Mouse (Mus musculus) macrophage (primary cell): ENCODE results near the gene Crim1. TPM values are rescaled to one million over a fixed set of nuclear protein-coding genes. Genes with fewer than 3 reads are reported as not detected.

Experiments used
- H3K27ac ChIP-seq: fragments of 350-480 bp; formaldehyde crosslinking; 2 replicates; pipeline ENCODE4 v1.9.0; 2021
- H3K36me3 ChIP-seq: fragments of 350-480 bp; formaldehyde crosslinking; 2 replicates; pipeline ENCODE4 v1.9.0; 2021; ENCODE audit errors: inconsistent target
- H3K4me3 ChIP-seq: fragments of 350-480 bp; formaldehyde crosslinking; 2 replicates; pipeline ENCODE4 v1.9.0; 2021; ENCODE audit errors: inconsistent target
- H3K79me2 ChIP-seq: fragments of 350-480 bp; formaldehyde crosslinking; 2 replicates; pipeline ENCODE4 v1.9.0; 2021; ENCODE audit errors: inconsistent target
- WGBS: methylation state at CpG from one replicate; pipeline ENCODE4 v1.1.7; 2026; ENCODE audit warnings: inconsistent platforms; ENCODE audit not compliant: missing documents; 5-methylcytosine and 5-hydroxymethylcytosine counted together
- polyA plus RNA-seq: library from polyadenylated mRNA; stranded (reverse); fragments of 250-400 nt; gene quantifications from 3 replicates; pipeline ENCODE4 v1.2.4, GENCODE M21; 2018; ENCODE audit warnings: inconsistent platforms

Gene Crim1
- polyA plus RNA-seq, 1 experiment from 2014 or later = 1.9 TPM

DNA sequence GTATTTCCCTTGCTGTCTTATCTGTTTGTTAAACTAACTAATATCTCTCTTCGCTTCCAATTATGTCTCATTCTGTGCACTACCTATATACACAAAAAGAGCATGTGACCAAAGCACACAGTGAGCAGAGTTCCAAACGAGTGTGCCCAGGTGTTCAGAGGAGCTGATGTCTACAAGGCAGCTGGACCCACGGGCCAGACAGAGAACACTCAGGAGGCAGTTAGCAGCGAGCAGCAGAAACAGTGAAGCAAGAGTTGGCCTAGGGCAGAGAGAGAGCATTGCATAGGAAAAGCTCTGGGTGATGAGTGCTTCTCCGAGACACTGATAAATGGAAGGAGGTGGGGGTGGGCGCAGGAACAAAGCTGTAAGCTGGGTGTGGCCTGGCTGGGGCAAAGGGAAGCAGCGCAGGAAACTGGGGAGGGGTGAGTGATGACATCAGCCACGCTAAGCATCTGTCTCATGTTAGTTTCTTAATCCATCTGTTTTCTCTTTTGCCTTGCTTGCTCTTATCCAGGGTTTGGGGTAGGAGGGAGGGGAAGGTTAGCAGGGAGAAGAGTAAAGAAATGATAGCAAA, 99.0 kb downstream of the Crim1 start:
- Histone ChIP-seq H3K79me2 (no peaks in the 10 kb centered on the region), H3K27ac (no peak overlapping the region), H3K36me3 (no peaks in the 10 kb centered on the region), H3K4me3 (no peak overlapping the region)
- WGBS = 79% methylated on average over 8 of the region's 8 CpGs

DNA sequence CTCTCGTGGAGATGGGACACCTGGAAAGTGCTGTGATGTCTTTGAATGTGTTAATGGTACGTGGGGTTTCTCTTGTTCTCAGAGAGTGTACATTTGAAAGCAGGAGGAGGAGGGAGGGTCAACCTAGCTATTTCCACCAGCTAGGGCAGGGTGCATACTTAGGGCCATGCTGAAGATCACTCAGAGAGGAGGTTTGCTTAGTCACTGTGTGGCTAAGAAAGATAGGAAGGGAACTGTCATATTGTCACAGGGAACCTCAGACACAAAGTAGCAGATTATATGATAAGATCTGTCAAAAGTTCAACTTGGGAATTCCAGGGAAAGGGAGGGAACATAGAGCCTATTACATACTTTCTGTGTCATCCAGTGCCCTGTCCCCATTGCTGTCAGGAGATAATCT, 103.0 kb downstream of the Crim1 start:
- WGBS = 64% methylated on average over 2 of the region's 2 CpGs
- no peak overlapping the region for H3K4me3 ChIP-seq
- H3K27ac ChIP-seq = no peak overlapping the region
- no peaks in the 10 kb centered on the region for H3K36me3 ChIP-seq
- H3K79me2 ChIP-seq = no peaks in the 10 kb centered on the region

DNA sequence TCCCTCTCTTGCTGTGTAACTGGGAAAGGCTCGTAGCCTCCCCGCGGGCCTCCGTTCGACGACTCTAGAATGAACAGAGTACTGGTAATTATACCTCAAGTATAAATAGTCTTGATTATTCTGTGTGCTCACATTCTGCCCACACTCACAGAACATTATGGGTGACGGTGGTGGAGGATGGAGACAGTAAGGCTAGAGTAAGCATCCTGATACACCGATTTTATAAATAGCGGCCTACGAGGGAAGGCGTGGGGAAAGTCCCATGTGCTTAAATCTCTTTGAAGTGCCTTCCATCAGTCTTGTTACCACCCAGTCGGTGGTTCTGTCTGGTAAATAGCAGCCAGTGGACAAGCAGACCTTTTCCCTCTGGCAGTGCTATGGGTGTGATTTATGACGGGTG, 104.0 kb downstream of the Crim1 start:
- no peak overlapping the region for H3K27ac ChIP-seq
- no peaks in the 10 kb centered on the region for H3K36me3 ChIP-seq
- 96% methylated on average over 13 of the region's 13 CpGs for WGBS
- H3K4me3 ChIP-seq = no peak overlapping the region
- H3K79me2 ChIP-seq = no peaks in the 10 kb centered on the region

DNA sequence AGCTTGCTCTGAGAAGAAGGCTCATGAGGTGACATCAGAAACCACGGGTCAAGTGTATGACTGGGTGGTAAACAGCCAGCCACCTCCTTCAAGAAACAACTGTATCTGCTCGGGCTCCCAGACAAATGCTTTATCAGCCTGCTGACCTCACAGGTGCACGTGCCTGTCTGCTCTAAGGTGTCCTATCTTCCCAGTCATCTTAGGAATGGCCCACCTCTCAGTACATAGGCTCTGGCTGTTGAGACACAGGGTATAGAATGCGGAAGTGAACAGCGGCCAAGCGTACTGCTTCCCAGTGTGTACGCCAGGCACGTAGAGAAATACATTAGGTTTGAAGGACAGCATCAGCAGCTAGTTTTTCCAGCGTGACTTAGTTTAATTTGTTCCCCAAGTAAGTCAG, 106.4 kb downstream of the Crim1 start:
- Histone ChIP-seq H3K27ac (no peak overlapping the region), H3K36me3 (no peaks in the 10 kb centered on the region), H3K4me3 (no peak overlapping the region), H3K79me2 (no peaks in the 10 kb centered on the region)
- 96% methylated on average over 9 of the region's 9 CpGs for WGBS

DNA sequence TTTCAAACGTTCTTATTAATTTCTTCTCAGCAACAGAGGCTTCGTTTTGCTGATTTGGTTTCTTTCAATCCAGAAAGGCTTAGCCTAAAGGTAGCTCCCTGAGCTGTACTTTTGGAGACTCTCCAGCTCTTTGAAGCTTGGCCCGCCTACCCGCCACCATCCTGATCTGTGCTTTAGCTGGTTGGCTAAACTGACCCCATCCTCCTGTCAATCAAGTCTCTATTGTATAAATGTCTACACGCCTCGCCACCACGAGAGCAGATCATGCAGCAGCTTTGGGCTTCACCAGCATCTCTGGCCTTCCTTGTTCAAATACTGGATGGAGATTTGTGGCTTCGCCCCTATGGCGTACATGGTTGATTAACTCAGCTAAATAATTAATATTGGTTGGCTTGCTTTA, 108.2 kb downstream of the Crim1 start:
- 94% methylated on average over 9 of the region's 9 CpGs for WGBS
- Histone ChIP-seq H3K27ac (no peak overlapping the region), H3K79me2 (no peaks in the 10 kb centered on the region), H3K4me3 (no peak overlapping the region), H3K36me3 (no peaks in the 10 kb centered on the region)

DNA sequence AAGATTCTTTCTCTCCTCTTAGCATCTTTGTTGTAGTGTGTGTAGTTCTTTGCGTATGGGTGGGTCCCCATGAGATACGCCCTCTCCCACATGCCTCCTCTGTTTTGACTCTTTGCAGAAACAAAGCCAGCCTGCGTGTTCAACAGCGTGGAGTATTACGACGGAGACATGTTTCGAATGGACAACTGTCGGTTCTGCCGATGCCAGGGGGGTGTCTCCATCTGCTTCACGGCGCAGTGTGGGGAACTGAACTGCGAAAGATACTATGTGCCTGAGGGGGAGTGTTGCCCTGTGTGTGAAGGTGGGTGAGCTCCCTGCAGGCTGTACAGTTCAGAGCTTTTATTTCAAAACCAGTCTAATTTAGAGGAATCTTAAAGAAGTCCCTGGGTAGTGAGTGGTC, 113.0 kb downstream of the Crim1 start:
- Histone ChIP-seq H3K79me2 (no peaks in the 10 kb centered on the region), H3K4me3 (no peak overlapping the region), H3K27ac (no peak overlapping the region), H3K36me3 (no peaks in the 10 kb centered on the region)
- 91% methylated on average over 12 of the region's 12 CpGs for WGBS

DNA sequence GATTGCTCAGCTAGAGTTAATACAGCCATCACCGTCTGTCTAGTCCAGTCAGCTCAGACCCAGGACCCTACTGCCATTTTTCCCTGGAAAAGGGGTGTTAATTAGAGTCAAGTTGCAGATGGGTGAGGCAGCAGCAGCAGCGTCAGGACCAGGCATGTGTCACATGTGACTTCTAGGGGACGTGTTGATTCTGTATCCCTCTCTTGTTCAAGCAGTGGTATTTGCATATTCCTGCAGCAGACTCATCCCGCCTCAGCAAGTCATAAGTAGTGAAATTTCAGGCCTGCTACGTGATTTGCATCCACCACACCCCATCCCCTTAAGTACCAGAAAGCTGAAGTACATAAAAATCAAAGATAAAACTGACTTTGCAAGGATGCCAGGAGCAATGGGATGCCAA, 113.6 kb downstream of the Crim1 start:
- WGBS = 87% methylated on average over 5 of the region's 5 CpGs
- Histone ChIP-seq H3K36me3 (no peaks in the 10 kb centered on the region), H3K79me2 (no peaks in the 10 kb centered on the region), H3K4me3 (no peak overlapping the region), H3K27ac (no peak overlapping the region)

DNA sequence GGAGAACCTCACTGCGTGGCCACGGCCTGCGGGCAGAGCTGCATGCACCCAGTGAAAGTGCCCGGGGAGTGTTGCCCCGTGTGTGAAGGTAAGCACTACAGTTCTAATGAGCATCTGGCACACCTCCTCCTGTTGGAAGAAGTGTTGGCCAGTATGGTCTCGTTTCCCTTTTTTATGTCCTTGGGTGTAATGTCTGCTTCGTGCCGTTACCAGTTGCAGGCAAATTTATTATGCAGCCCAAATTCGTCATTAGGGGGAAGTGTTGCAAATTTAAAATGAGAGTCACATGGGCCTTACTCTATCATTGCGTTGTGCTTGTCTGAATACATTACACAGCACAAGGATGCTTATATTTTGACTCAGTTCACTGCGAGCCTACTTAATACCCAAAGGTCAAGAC, 115.6 kb downstream of the Crim1 start:
- Histone ChIP-seq H3K36me3 (no peaks in the 10 kb centered on the region), H3K27ac (no peak overlapping the region), H3K4me3 (no peak overlapping the region), H3K79me2 (no peaks in the 10 kb centered on the region)
- WGBS = 75% methylated on average over 11 of the region's 11 CpGs

DNA sequence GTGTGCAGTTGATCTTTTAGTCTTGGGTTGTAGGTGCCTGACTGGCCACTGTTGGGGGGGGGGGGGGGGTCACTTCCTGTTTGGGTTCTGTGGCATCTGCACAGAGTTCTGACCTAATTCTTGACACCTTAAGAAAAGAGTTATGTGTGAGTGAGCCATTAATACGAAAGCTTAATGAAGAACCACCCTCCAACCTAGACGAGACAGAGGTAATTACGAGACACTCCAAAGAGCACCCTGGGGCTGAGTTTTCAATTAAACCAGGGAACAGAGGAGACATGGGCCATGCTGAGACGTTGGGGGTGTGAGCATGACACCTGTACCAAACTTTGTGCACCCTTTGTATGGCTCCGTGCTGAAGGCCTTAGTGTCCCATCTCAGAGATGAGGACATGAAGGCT, 117.3 kb downstream of the Crim1 start:
- Histone ChIP-seq H3K36me3 (no peaks in the 10 kb centered on the region), H3K4me3 (no peak overlapping the region), H3K79me2 (no peaks in the 10 kb centered on the region), H3K27ac (no peak overlapping the region)
- WGBS = 93% methylated on average over 3 of the region's 5 CpGs

DNA sequence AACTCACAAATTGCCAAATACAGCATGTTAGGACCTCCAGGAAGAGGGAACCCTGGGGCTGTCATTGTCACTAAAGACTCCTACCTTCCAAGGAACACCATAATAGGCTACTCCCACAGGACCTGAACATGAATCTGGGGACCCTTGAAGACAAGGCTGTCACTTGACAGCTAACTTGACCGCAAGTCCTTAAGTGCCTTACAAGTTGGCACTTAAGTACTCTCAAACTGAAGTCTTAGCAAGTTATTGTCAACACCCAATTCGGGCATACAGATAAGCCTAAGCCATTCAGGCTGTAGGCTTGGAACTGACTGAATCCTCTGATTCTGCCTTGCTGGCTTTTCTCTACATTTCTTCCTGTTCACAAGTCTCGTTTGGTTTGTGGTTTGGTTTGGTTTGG, 118.8 kb downstream of the Crim1 start:
- no peak overlapping the region for H3K4me3 ChIP-seq
- H3K27ac ChIP-seq = no peak overlapping the region
- no peaks in the 10 kb centered on the region for H3K36me3 ChIP-seq
- H3K79me2 ChIP-seq = no peaks in the 10 kb centered on the region
- WGBS = 82% methylated on average over 3 of the region's 3 CpGs

DNA sequence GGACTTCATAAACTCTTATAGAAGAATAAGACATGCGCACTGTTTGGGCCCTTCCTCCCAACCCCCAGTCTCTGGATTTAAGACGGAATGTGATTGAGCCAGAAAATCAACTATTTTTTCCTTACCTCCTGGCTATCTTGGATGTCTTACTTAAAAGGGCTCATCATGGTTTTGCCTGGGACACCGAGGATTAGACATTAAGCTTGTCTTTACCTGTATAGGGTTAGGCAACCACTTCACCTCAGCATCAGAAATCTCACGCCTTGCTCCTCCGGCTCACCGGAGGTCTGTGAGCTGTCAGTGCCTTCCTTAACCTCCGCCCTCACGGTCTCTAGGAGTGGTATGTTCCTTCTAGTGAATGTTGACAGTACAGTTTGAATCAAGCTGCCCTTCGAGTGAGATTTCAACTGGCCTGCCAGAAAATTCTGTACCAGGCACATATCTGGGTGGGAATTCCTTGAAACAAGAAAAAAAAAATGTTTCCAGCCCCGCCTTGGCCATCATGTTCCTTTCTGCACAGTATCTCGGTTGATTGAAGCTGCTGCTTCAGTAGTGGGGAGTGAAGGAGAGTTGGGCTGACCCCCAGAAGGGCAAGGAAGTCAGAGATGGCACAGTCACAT, 121.3 kb downstream of the Crim1 start:
- H3K27ac ChIP-seq = no peak overlapping the region
- H3K36me3 ChIP-seq = no peaks in the 10 kb centered on the region
- H3K4me3 ChIP-seq = no peak overlapping the region
- no peaks in the 10 kb centered on the region for H3K79me2 ChIP-seq
- 93% methylated on average over 8 of the region's 11 CpGs for WGBS

DNA sequence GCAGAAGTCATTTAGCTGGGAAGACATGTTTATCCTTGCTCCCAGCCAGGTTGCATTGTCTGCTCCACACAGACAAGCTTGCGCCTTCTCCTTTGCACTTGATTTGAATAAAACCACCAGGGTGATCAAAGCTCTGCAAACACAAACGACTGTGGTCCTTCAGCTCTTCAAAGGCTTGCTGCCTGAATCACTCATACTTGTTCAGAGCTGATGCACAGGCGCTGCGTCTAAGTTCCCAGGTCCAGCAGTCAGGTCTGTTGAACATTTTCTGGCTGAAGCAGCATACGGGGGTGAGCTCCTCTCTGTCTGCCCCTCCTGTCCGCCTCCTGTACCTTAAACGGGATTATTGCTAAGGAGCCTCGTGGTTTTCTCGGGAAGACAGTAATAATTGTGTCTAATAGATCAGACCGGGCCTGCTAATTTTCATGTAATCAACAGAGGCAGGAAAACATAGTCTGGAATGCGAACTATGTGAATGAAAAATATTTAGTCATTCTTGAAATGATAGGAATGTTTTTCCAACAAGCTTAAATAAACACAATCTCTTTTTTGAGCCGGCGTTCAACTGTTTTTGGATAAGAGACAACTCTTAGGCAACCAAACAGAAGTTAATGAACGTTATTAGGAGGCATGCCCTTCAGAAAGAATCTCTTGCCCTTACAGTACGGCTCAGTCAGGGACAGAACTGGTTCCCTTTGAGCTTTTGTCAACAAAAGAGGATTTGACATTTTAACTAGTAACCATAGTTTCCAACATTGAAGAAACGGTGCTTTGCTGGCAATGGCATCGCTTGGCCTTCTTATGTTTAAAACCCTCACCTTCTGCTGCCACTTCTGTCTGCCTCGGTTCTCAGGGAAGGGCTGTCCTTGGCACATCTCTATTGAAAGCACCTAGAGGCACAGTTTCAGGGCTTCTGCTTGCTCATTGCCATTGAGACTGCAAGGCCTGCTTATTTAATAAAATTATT, 122.6 kb downstream of the Crim1 start:
- 91% methylated on average over 18 of the region's 18 CpGs for WGBS
- H3K36me3 ChIP-seq = no peaks in the 10 kb centered on the region
- H3K79me2 ChIP-seq = no peaks in the 10 kb centered on the region
- H3K27ac ChIP-seq = no peak overlapping the region
- no peak overlapping the region for H3K4me3 ChIP-seq

DNA sequence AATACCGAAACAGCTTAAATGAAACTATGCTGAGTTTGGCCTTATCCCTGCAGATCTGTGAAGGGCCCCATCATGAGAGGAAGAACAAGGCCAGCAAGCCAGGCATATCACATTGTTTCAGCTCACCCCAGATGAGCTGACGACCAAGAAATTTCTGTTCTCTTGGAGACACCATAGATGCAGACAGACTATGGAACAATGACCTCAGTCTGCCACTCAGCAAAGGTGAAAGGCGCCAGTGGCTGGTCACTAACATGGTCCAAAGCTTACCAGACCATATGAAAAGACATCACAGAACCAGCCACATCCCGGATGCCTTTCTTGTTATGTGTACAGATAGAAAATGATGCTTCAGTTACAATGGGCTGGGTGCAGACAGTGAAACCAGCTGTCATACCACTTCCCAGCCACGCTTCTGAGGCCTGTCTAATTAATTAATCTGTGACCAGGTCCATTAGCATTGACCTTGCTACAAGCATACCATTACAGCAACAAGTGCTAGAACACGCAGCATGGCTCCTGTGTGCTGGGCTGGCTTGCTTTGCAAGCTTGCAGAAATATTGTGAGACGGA, 125.8 kb downstream of the Crim1 start:
- WGBS = 95% methylated on average over 7 of the region's 7 CpGs
- H3K36me3 ChIP-seq = no peaks in the 10 kb centered on the region

DNA sequence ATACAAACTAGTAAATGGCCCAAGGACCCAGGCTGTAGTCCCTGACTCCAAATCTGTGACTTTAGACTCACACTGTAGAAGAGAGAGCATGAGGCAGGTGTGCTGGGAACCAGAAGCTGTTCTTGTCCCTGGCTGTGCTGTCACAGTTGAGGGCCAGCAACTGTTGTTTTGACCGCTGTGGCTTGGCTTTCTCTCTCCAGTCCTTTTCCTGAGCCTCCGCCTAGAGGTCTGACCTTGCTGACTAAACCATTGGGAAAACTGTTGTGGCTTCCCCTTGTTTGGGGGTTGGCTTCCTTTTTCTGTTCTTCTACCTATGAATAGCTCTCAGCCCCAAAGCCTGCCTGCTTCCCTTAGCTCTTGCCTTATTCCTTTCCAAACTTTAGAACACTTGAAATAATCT, 126.3 kb downstream of the Crim1 start:
- no peaks in the 10 kb centered on the region for H3K79me2 ChIP-seq
- no peak overlapping the region for H3K27ac ChIP-seq
- no peak overlapping the region for H3K4me3 ChIP-seq
- 49% methylated on average over 2 of the region's 2 CpGs for WGBS
- no peaks in the 10 kb centered on the region for H3K36me3 ChIP-seq

More for the DNA sequence above, 125.8 kb downstream of the Crim1 start:
- H3K79me2 ChIP-seq = no peaks in the 10 kb centered on the region
- H3K4me3 ChIP-seq = no peak overlapping the region
- no peak overlapping the region for H3K27ac ChIP-seq

DNA sequence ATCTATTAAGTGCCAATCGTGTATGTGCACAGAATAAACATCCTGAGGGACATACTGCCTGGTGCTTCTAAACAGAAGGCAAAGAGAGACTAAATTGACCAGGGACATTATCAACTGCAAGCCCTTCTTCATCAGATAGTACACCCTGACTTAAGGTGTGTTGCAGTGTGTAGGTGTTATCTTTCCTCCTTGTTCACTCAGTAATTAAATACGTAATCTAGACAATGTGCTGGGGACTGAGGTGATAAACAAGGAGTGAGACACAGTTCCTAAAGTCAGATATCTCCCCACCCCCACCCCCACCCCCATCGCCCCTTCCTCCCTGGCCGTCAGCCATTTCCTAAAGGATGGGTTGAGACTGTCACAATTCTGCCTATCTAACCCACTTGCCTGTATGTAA, 127.1 kb downstream of the Crim1 start:
- H3K36me3 ChIP-seq = no peaks in the 10 kb centered on the region
- H3K27ac ChIP-seq = no peak overlapping the region

More for the DNA sequence above, 127.1 kb downstream of the Crim1 start:
- 94% methylated on average over 4 of the region's 4 CpGs for WGBS
- Histone ChIP-seq H3K4me3 (no peak overlapping the region), H3K79me2 (no peaks in the 10 kb centered on the region)
